Mouse (Mus musculus) left cerebral cortex, adult 9 months (tissue): ENCODE measurements around the gene Mill1.
"Not testable (repeated sequence)": the region's sequence is repeated elsewhere in the genome, so short reads cannot be mapped to it uniquely, and the experiment has no call there.

Source experiments
- DNase-seq, 2 experiments: peaks; one replicate each; pipeline ENCODE4 v3.0.0; 2022; ENCODE audit warnings: low spot score in 2 of 2

The Mill1 gene

GRCm38 (mm10) chr7:18245047-18245446, at the start of gene Mill1:
Gene Mill1 (plus strand): TSS chr7:18245347.
- DNase-seq: no peak

GRCm38 (mm10) chr7:18210938-18211337, 34.2 kb upstream of the Mill1 start:
- DNase-seq: peak in 1 of 2 experiments; percentile 29

- no peak for DNase-seq
Observed at GRCm38 (mm10) chr7:18214699-18215098, 30.4 kb upstream of the Mill1 start.

GRCm38 (mm10) chr7:18238561-18238960, 6.6 kb upstream of the Mill1 start:
- DNase-seq: no peak

- DNase-seq: no peak
Observed at GRCm38 (mm10) chr7:18241217-18241616, 3.9 kb upstream of the Mill1 start.

- not testable (repeated sequence) for DNase-seq
Observed at GRCm38 (mm10) chr7:18243959-18244573, 1.1 kb upstream of the Mill1 start.

GRCm38 (mm10) chr7:18260219-18260618, 15.1 kb downstream of the Mill1 start:
- no peak for DNase-seq

- DNase-seq: no peak
Observed at GRCm38 (mm10) chr7:18265089-18265488, 19.9 kb downstream of the Mill1 start.
